Mouse (Mus musculus) heart, embryonic 15.5 days (tissue): Measurements from ENCODE around the gene Aif1. TPM values are rescaled to one million over a fixed set of nuclear protein-coding genes. Genes with fewer than 3 reads are reported as not detected.

ENCODE experiments used
- ATAC-seq: fragments of 200-750 bp; cut with Nextera tagmentation; replicated peaks from 2 replicates; pipeline ENCODE4 v1.8.0; 2017; ENCODE audit warnings: low read depth, moderate TSS enrichment; ENCODE audit not compliant: insufficient number of reproducible peaks, insufficient read depth, low FRiP score
- H3K27ac ChIP-seq: fragments of 300-500 bp; sonication (generic); 2 replicates; pipeline ENCODE4 v1.5.1; 2015; ENCODE audit warnings: mild to moderate bottlenecking, inconsistent platforms
- H3K27me3 ChIP-seq: fragments of 300-500 bp; sonication (generic); 2 replicates; pipeline ENCODE4 v1.6.1; 2015; ENCODE audit warnings: inconsistent platforms
- H3K36me3 ChIP-seq: fragments of 300-500 bp; sonication (generic); 2 replicates; pipeline ENCODE4 v1.6.1; 2015; ENCODE audit warnings: mild to moderate bottlenecking, inconsistent platforms
- H3K4me1 ChIP-seq: fragments of 300-500 bp; sonication (generic); replicated peaks from 2 replicates; pipeline ENCODE4 v1.6.1; 2015; ENCODE audit warnings: inconsistent platforms
- H3K4me2 ChIP-seq: fragments of 300-500 bp; sonication (generic); 2 replicates; pipeline ENCODE4 v1.6.1; 2015; ENCODE audit warnings: inconsistent platforms, mild to moderate bottlenecking, moderate library complexity
- H3K4me3 ChIP-seq: fragments of 300-500 bp; sonication (generic); 2 replicates; pipeline ENCODE4 v1.5.1; 2015; ENCODE audit warnings: mild to moderate bottlenecking, inconsistent platforms
- H3K9ac ChIP-seq: fragments of 300-500 bp; sonication (generic); 2 replicates; pipeline ENCODE4 v1.6.1; 2015; ENCODE audit warnings: mild to moderate bottlenecking, inconsistent platforms
- H3K9me3 ChIP-seq: fragments of 300-500 bp; sonication (generic); replicated peaks from 2 replicates; pipeline ENCODE4 v1.6.1; 2016; ENCODE audit warnings: inconsistent platforms
- WGBS: fragments of 180-500 bp; shearing (Covaris S2); methylation state at CpG from one replicate; pipeline ENCODE4 v1.1.7; 2015; ENCODE audit warnings: mixed read lengths; 5-methylcytosine and 5-hydroxymethylcytosine counted together
- polyA plus RNA-seq: library from polyadenylated mRNA; unstranded; fragments of >200 nt; fragmentation: Nextera tagmentation; extraction: Ambion mirVana; gene quantifications from 2 replicates; pipeline ENCODE4 v1.2.1, GENCODE M21; 2015

The Aif1 gene
- polyA plus RNA-seq, 1 experiment from 2014 or later: 7.5 TPM

- Histone ChIP-seq H3K4me3 (peak within 1 kb of the TSS; percentile 57; the same call in 1 of the 2 replicates), H3K27me3 (peaks cover 50% of the 10 kb centered on the region), H3K9ac (no peak within 1 kb of the TSS), H3K4me2 (peak within 1 kb of the TSS; percentile 92), H3K4me1 (peaks cover 18% of the 10 kb centered on the region), H3K9me3 (no peaks in the 10 kb centered on the region), H3K36me3 (no peaks in the 10 kb centered on the region), H3K27ac (no peak within 1 kb of the TSS)
- ATAC-seq: 0 out of 2 replicates have a peak, but pooled peaks have one; percentile 15
- WGBS: 43% methylated on average over 28 of the region's 28 CpGs
Observed at GRCm38 (mm10) chr17:35193881-35194843, 18.3 kb upstream of the Aif1 start, which contains the start of gene Ltb. Gene Ltb, plus strand, starts transcription at chr17:35194439.

GRCm38 (mm10) chr17:35192924-35193323 lies 17.1 kb upstream of the Aif1 start:
- peaks cover 40% of the 10 kb centered on the region for H3K27me3 ChIP-seq
- no peak overlapping the region for H3K4me3 ChIP-seq
- WGBS: 71% methylated on average over 5 of the region's 5 CpGs
- H3K36me3 ChIP-seq: no peaks in the 10 kb centered on the region
- ATAC-seq: no peak
- H3K4me2 ChIP-seq: no peak overlapping the region
- peaks cover 18% of the 10 kb centered on the region for H3K4me1 ChIP-seq
- no peak overlapping the region for H3K27ac ChIP-seq
- no peak overlapping the region for H3K9ac ChIP-seq
- H3K9me3 ChIP-seq: no peaks in the 10 kb centered on the region

- no peak overlapping the region for H3K4me3 ChIP-seq
- no peaks in the 10 kb centered on the region for H3K9me3 ChIP-seq
- H3K4me1 ChIP-seq: peaks cover 18% of the 10 kb centered on the region
- H3K27me3 ChIP-seq: peaks cover 33% of the 10 kb centered on the region
- H3K4me2 ChIP-seq: no peak overlapping the region
- 64% methylated on average over 2 of the region's 2 CpGs for WGBS
- H3K27ac ChIP-seq: no peak overlapping the region
- H3K36me3 ChIP-seq: no peaks in the 10 kb centered on the region
- no peak for ATAC-seq
- H3K9ac ChIP-seq: no peak overlapping the region
Observed at GRCm38 (mm10) chr17:35191723-35192122, 15.9 kb upstream of the Aif1 start.

- peak overlapping the region; percentile 37; the same call in 1 of the 2 replicates for H3K27ac ChIP-seq
- no peak overlapping the region for H3K4me2 ChIP-seq
- H3K4me3 ChIP-seq: no peak overlapping the region
- no peak for ATAC-seq
- H3K4me1 ChIP-seq: peaks cover 8% of the 10 kb centered on the region
- WGBS: 48% methylated on average over 4 of the region's 4 CpGs
- no peaks in the 10 kb centered on the region for H3K9me3 ChIP-seq
- H3K27me3 ChIP-seq: peaks cover 17% of the 10 kb centered on the region
- no peaks in the 10 kb centered on the region for H3K36me3 ChIP-seq
- H3K9ac ChIP-seq: no peak overlapping the region
Observed at GRCm38 (mm10) chr17:35190096-35190495, 14.2 kb upstream of the Aif1 start.

DNA sequence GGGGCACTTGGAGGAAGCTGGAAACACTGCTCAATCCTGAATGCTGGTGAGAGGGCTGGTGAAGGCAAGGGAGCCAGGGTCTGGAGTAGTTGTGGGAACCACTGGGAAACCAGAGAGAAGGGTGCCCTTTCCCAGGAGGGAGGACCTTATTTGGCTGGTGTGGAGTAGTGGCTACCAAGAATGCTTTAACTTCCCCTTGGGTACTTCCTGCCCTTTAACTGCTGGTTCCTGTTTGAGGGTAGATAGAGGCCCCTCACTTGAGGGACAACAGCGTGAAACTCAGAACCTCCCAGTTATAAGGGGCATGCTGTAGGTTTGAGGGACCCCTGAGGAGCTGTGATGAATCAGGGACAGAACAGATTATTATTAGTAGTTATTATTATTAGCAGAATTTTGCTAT lies 13.3 kb upstream of the Aif1 start:
- Histone ChIP-seq H3K27me3 (peaks cover 8% of the 10 kb centered on the region), H3K9ac (no peak overlapping the region), H3K4me1 (peaks cover 5% of the 10 kb centered on the region; the same call in 1 of the 2 replicates), H3K4me2 (no peak overlapping the region), H3K9me3 (no peaks in the 10 kb centered on the region), H3K4me3 (no peak overlapping the region), H3K36me3 (no peaks in the 10 kb centered on the region), H3K27ac (peak overlapping the region; percentile 37; the same call in 1 of the 2 replicates)
- WGBS: 55% methylated on average over 1 of the region's 1 CpGs
- no peak for ATAC-seq

DNA sequence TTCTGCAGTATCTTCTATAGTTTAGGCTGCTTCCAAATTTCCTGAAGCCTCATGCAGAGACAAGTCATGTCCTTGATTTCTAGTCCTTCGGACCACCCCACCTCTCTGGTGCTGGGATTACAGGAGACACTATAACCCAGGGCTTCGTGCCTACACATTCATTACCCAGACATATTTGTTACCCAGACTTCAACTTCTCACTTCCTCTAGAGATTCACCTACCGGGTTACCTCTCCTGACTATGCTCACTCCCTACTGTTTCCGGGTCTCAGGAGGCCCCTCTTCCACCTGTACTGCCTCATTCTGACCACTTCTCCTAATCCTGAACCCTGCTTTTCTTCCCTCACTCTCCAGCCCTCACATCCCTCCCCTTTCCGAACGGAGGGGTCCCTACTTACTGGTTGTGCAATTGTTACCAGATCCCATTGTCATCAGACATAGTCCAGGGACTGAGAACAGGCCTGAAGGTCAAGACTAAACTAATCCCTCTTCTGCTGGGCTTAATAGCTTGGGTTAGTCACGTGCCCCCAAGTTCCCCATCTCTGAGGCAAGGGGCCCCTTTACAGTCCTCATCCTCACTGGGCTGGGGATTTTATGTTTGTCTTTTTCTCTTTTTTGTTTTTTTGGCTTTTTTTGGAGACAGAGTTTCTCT lies 12.2 kb upstream of the Aif1 start, which contains the start of gene Lst1:
Gene Lst1 (minus strand): TSS at position 481 of the 652 bp plus-strand sequence.
- Histone ChIP-seq H3K27me3 (no peaks in the 10 kb centered on the region), H3K36me3 (no peaks in the 10 kb centered on the region), H3K9ac (no peak within 1 kb of the TSS), H3K27ac (peak within 1 kb of the TSS; percentile 37; the same call in 1 of the 2 replicates), H3K4me2 (no peak within 1 kb of the TSS), H3K9me3 (no peaks in the 10 kb centered on the region), H3K4me1 (peaks cover 5% of the 10 kb centered on the region; the same call in 1 of the 2 replicates), H3K4me3 (0 out of 2 replicates have a peak within 1 kb of the TSS, but pooled peaks have one; percentile 3)
- ATAC-seq: no peak
- 65% methylated on average over 7 of the region's 7 CpGs for WGBS

DNA sequence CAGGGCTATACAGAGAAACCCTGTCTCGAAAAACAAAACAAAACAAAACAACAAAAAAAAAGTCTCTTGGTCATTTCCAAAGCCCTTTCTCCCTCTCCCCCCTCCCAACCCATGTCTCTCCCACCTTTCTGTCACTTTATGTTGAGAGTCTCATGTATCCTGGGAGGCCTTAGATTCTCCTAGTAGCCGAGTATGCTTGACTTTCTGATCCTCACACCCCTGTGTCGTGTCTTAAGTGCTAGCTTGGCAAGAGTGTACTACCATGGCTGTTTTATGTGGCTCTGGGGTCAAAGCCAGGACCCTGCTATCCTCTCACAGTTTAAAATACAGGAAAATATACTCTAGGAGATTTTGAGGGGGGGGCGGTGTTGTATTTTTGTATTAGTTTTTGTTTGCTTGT lies 11.5 kb upstream of the Aif1 start:
- no peaks in the 10 kb centered on the region for H3K27me3 ChIP-seq
- ATAC-seq: no peak

GRCm38 (mm10) chr17:35186681-35187080 lies 10.8 kb upstream of the Aif1 start:
- H3K9me3 ChIP-seq: no peaks in the 10 kb centered on the region
- peak overlapping the region; percentile 64 for H3K4me2 ChIP-seq
- H3K27me3 ChIP-seq: no peaks in the 10 kb centered on the region
- WGBS: 2% methylated on average over 4 of the region's 4 CpGs
- peak overlapping the region; percentile 51 for H3K27ac ChIP-seq
- H3K36me3 ChIP-seq: no peaks in the 10 kb centered on the region
- no peak overlapping the region for H3K9ac ChIP-seq
- ATAC-seq: peak; percentile 52
- H3K4me1 ChIP-seq: peaks cover 5% of the 10 kb centered on the region; the same call in 1 of the 2 replicates
- peak overlapping the region; percentile 53 for H3K4me3 ChIP-seq

More for the DNA sequence above, 11.5 kb upstream of the Aif1 start:
- H3K9me3 ChIP-seq: no peaks in the 10 kb centered on the region
- 62% methylated on average over 4 of the region's 4 CpGs for WGBS
- H3K4me1 ChIP-seq: peaks cover 5% of the 10 kb centered on the region; the same call in 1 of the 2 replicates
- 0 out of 2 replicates have a peak overlapping the region, but pooled peaks have one; percentile 3 for H3K4me3 ChIP-seq
- no peak overlapping the region for H3K9ac ChIP-seq
- no peak overlapping the region for H3K4me2 ChIP-seq
- H3K27ac ChIP-seq: no peak overlapping the region
- H3K36me3 ChIP-seq: no peaks in the 10 kb centered on the region

GRCm38 (mm10) chr17:35185639-35186611 lies 10.1 kb upstream of the Aif1 start:
- Histone ChIP-seq H3K4me1 (peaks cover 5% of the 10 kb centered on the region; the same call in 1 of the 2 replicates), H3K4me3 (peak overlapping the region; percentile 53), H3K36me3 (no peaks in the 10 kb centered on the region), H3K9ac (peak overlapping the region; percentile 29), H3K9me3 (no peaks in the 10 kb centered on the region), H3K4me2 (peak overlapping the region; percentile 64), H3K27me3 (no peaks in the 10 kb centered on the region), H3K27ac (peak overlapping the region; percentile 51)
- ATAC-seq: no peak; the same call in 1 of the 2 replicates
- WGBS: 4% methylated on average over 17 of the region's 18 CpGs

- Histone ChIP-seq H3K36me3 (no peaks in the 10 kb centered on the region), H3K9ac (no peak overlapping the region), H3K4me1 (no peaks in the 10 kb centered on the region), H3K27ac (no peak overlapping the region), H3K27me3 (no peaks in the 10 kb centered on the region), H3K4me2 (no peak overlapping the region), H3K4me3 (no peak overlapping the region), H3K9me3 (no peaks in the 10 kb centered on the region)
- no peak for ATAC-seq
- WGBS: 78% methylated on average over 5 of the region's 5 CpGs
Observed at GRCm38 (mm10) chr17:35180093-35180492, 4.2 kb upstream of the Aif1 start.
